Mouse (Mus musculus): ENCODE data around the gene Treml2.
"Not testable (repeated sequence)": the region's sequence is repeated elsewhere in the genome, so short reads cannot be mapped to it uniquely, and the experiment has no call there.

Treml2 gene

DNA sequence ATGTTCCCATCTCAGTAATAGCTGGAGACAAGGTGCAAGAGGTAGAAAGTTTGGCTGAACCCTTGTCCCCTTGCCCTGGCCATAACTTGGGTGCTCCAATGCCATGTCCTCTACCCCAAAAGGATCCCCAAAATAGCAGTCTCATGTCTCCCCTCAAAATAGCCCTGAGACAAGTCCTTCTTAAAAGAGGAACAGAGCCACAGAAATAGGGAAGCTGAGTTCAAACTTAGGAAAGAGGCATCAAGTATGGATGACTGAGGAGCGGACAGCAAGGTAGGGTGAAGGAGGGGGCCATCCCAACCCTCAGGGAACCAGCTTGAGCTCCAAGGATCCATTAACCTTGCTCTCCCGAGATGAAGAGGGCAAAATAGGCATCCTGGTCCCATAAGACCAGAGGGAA, 48.0 kb downstream of the Treml2 start:
- no peak for DNase-seq (ENCODE audit: low spot score in 2 of 2)

DNA sequence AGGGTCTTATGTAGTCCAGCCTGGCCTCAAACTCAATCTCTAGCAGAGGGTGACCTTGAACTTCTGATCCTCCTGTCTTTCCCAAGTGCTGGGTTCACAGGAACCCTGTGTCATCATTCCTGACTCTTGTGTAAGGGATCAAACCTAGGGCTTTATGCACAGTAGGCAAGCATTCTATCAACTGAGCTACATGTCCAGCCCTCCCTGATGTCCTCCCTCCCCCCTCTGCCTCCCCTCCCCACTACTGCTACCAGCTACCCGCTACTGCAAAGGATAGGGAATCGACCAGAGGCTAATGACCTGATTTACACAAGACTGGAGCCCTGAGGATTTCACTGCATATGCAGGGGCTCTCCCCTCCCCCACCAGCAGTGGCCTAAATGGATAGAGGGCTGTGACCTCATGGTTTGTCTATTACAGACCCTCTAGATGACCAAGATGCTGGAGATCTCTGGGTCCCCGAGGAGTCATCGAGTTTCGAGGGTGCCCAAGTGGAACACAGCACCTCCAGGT, 51.4 kb downstream of the Treml2 start:
- no peak for DNase-seq (ENCODE audit: low spot score in 2 of 2)

DNA sequence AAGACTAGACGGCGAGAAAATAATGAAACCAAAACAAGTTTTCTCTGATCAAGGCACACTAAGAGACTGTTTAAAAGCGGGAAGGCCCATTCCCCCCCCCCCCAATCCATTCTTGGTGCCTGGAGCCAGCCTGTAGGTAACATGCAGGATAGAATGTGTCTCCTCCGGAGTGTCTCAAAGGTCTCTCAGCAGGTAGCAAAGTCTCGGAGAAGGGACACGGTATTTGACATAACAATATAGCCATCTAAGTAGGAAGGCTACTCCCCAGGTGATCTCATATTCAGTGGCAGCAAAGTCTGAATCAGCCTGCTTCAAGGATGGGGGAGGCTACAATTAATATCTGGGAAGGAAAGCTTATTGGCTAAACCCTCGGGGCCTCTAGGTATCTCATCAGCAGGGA, 53.7 kb downstream of the Treml2 start:
- not testable (repeated sequence) for DNase-seq (ENCODE audit: low spot score in 2 of 2)

DNA sequence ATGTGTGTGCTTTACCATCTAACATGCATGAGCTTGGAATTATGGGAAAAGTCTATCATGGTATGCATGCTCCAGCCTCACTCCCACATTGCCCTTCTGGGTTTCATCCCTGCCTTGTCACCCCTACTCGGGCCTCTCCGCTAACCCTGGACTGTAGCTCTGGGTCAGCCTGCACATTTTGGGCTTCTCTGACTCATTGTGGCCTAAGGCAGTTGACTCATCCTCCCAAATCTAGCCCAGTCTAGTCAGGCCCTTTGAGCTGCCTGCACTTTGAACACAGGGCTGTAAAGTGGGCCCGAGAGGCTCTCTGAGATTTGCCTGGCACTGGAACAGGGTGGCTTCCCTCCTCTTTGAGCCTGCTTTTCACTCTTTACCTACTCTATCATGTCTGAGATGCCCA, 56.5 kb downstream of the Treml2 start:
- no peak for DNase-seq (ENCODE audit: low spot score in 2 of 2)

DNA sequence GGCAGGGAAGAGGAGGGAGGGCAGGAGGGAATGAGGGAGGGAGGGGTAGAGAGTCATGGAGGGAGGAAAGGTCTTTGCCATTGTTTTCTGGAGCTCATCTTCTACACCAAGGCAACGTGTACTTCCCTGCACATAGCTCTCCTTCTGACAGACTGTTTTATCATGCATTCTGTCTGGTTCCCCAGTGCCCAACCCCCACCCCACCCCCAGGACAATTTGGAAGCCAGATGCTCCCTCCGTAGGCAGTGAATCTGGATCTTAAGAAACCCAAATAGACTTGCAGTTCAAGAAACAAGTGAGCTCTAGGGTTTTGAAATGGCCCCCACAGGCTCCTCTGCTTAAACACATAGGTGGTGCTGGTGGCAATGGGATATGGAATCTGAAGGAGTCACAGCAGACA, 58.6 kb downstream of the Treml2 start:
- no peak for DNase-seq (ENCODE audit: low spot score in 2 of 2)

DNA sequence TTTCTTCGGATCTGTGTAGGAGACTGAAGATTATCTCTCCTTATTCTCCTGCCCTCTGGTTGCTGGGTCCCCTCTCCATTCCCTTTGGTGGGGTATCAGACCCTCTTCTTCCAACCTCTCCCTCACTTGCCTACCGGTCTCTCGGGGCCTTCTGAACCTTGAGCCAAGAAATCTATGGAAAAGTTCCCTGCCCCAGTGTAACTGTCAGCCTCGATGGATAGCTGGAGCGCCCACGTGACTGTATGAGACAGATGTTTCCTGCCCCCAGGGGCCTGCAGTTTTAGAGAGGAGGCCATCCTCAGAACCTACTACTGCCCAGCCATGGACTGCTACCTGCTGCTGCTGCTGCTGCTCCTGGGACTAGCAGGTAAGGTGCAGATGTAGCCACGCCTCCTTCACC, 60.3 kb downstream of the Treml2 start, which contains the start of gene Treml1:
Gene Treml1, plus strand, starts transcription at position 301 of the 400 bp plus-strand sequence.
- DNase-seq (ENCODE audit: low spot score in 2 of 2), result no peak

DNA sequence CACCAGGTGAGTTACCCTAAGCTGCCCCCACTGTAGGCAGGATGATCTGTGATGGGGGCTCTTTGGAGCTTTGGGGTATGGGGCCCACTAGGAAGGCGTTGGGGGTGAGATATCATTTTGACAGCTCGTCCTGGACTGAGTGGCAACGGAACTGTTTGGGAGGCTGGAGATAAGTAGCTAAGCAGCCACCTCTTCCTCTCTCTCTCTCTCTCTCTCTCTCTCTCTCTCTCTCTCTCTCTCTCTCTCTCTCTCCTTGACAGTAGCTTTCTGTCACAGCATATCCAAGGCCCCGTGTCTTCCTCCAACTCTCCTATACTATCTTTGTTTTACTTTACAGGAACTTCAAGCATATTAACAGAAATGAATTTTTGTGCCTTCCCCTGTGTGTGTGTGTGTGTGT, 61.2 kb downstream of the Treml2 start:
- no peak for DNase-seq (ENCODE audit: low spot score in 2 of 2)
